Mouse (Mus musculus) heart, adult 10 weeks (tissue): ENCODE results near the gene Wtap. TPM values are rescaled to one million over a fixed set of nuclear protein-coding genes. Genes with fewer than 3 reads are reported as not detected.

Experiments
- polyA plus RNA-seq: library from polyadenylated mRNA; stranded (reverse); fragments of 350-450 nt; fragmentation: Illumina TruSeq; extraction: RNeasy Lipid Tissue Mini Kit (QIAGEN cat#74804); gene quantifications from one replicate; pipeline ENCODE4 v1.2.3, GENCODE M21; 2014; ENCODE audit warnings: low read depth, low replicate concordance

Gene Wtap
- polyA plus RNA-seq, result 43.6 TPM

DNA sequence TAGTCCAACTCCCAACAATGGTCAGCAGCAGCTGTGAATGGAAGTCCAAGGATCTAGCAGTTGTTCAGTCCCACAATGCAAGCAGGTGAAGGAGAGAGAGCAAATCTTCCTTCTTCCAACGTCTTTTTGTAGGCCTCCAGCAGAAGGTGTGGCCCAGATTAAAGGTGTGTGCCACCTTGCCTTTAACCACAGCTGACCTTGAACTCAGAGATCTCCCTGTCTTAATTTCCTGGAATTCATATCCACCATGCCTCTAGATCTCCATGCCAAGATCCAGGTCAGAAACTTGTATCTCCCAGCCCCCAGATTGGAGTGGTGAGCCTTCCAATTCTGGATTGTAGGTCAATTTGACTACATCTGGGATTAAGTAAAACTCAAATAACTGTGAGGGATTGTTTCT is at the start of gene Wtap:
Gene Wtap (minus strand): TSS at position 101 of the 400 bp plus-strand sequence.

GRCm38 (mm10) chr17:13006546-13006945 is 12.6 kb upstream of the Wtap start, which contains the start of gene Sod2:
Gene Sod2, plus strand, starts transcription at chr17:13006846.

GRCm38 (mm10) chr17:12960331-12960873 is 33.6 kb downstream of the Wtap start, which contains the start of gene Acat2:
Gene Acat2, minus strand, starts transcription at chr17:12960747.

GRCm38 (mm10) chr17:12940151-12940805 is 53.7 kb downstream of the Wtap start, which contains the start of gene Acat3:
Gene Acat3, minus strand, starts transcription at chr17:12940600.

Other genes starting within 250 kb of the Wtap start
- gene Igf2r, start 224.5 kb downstream of the Wtap start, polyA plus RNA-seq, result 54.0 TPM
- 1.4 TPM for gene Mas1, start 126.0 kb downstream of the Wtap start, polyA plus RNA-seq
- gene Mrgprh, start 118.1 kb downstream of the Wtap start, polyA plus RNA-seq, result 7.3 TPM
- 1.6 TPM for gene Pnldc1, start 83.9 kb downstream of the Wtap start, polyA plus RNA-seq
- gene Tcp1, start 78.5 kb downstream of the Wtap start, polyA plus RNA-seq, result 166 TPM
- 171 TPM for gene Mrpl18, start 77.8 kb downstream of the Wtap start, polyA plus RNA-seq
- 0.52 TPM for gene Acat3, start 53.6 kb downstream of the Wtap start, polyA plus RNA-seq
- 6.1 TPM for gene Acat2, start 33.4 kb downstream of the Wtap start, polyA plus RNA-seq
- gene Sod2, start 12.7 kb upstream of the Wtap start, polyA plus RNA-seq, result 703 TPM
- not detected for gene Gpr31b, start 58.1 kb upstream of the Wtap start, polyA plus RNA-seq
- not detected for gene Tcp10b, start 66.9 kb upstream of the Wtap start, polyA plus RNA-seq
- not detected for gene Unc93a, start 137.6 kb upstream of the Wtap start, polyA plus RNA-seq
- not detected for gene Smok2a, start 227.0 kb upstream of the Wtap start, polyA plus RNA-seq
- gene Smok2b, start 236.1 kb upstream of the Wtap start, polyA plus RNA-seq, result not detected